Mouse (Mus musculus) neural tube, embryonic 12.5 days (tissue): ENCODE data around the gene Mcrip1. TPM values are rescaled to one million over a fixed set of nuclear protein-coding genes. Genes with fewer than 3 reads are reported as not detected.

ENCODE experiments used
- ATAC-seq: fragments of 200-750 bp; cut with Nextera tagmentation; 2 replicates; pipeline ENCODE4 v1.8.0; 2017; ENCODE audit warnings: low read depth, mild to moderate bottlenecking, moderate TSS enrichment, moderate library complexity; ENCODE audit not compliant: low FRiP score
- H3K27ac ChIP-seq: fragments of 300-500 bp; sonication (generic); 2 replicates; pipeline ENCODE4 v1.5.1; 2016
- H3K27me3 ChIP-seq: fragments of 300-500 bp; sonication (generic); replicated peaks from 2 replicates; pipeline ENCODE4 v1.6.1; 2016; ENCODE audit warnings: mild to moderate bottlenecking
- H3K36me3 ChIP-seq: fragments of 300-500 bp; sonication (generic); 2 replicates; pipeline ENCODE4 v1.6.1; 2016; ENCODE audit warnings: mild to moderate bottlenecking
- H3K4me1 ChIP-seq: fragments of 300-500 bp; sonication (generic); 2 replicates; pipeline ENCODE4 v1.6.1; 2016
- H3K4me2 ChIP-seq: fragments of 300-500 bp; sonication (generic); replicated peaks from 2 replicates; pipeline ENCODE4 v1.6.1; 2016; ENCODE audit warnings: mild to moderate bottlenecking
- H3K4me3 ChIP-seq: fragments of 300-500 bp; sonication (generic); 2 replicates; pipeline ENCODE4 v1.5.1; 2016
- H3K9ac ChIP-seq: fragments of 300-500 bp; sonication (generic); 2 replicates; pipeline ENCODE4 v1.6.1; 2016; ENCODE audit warnings: mild to moderate bottlenecking
- H3K9me3 ChIP-seq: fragments of 300-500 bp; sonication (generic); 2 replicates; pipeline ENCODE4 v1.6.1; 2016; ENCODE audit warnings: mild to moderate bottlenecking
- WGBS: fragments of 180-500 bp; shearing (Covaris S2); methylation state at CpG from one replicate; pipeline ENCODE4 v1.1.7; 2016; 5-methylcytosine and 5-hydroxymethylcytosine counted together
- polyA plus RNA-seq: library from polyadenylated mRNA; unstranded; fragments of >200 nt; fragmentation: Nextera tagmentation; extraction: Ambion mirVana; gene quantifications from 2 replicates; pipeline ENCODE4 v1.2.1, GENCODE M21; 2016

Mcrip1 gene
- polyA plus RNA-seq, 1 experiment from 2014 or later, result 234 TPM

DNA sequence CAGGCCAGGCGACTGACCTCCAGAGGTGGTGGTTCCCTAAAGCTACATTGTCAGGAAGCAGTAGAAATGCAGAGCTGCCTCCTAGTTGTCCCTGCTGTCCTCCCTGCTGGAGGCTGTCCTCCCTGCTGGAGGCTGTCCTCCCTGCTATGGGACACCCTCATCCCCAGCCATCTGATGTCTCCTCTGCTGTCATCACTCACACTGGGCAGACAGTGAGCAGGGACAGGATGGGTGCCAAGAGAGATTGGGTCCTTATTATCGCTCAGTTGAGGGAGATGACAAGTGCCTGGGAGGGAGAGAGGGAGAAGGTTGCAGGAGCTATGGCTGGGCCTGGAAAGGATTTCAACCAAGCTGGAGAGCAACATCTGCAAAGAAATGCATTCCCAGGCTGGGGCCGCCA, 14.4 kb downstream of the Mcrip1 start:
- WGBS, result 77% methylated on average over 3 of the region's 3 CpGs
- H3K9ac ChIP-seq, result no peak overlapping the region
- no peaks in the 10 kb centered on the region for H3K36me3 ChIP-seq
- no peak overlapping the region for H3K4me3 ChIP-seq
- H3K9me3 ChIP-seq, result no peaks in the 10 kb centered on the region
- no peak overlapping the region for H3K27ac ChIP-seq
- H3K4me1 ChIP-seq, result peaks cover 23% of the 10 kb centered on the region
- no peak overlapping the region for H3K4me2 ChIP-seq
- no peak for ATAC-seq
- H3K27me3 ChIP-seq, result peaks cover 55% of the 10 kb centered on the region

DNA sequence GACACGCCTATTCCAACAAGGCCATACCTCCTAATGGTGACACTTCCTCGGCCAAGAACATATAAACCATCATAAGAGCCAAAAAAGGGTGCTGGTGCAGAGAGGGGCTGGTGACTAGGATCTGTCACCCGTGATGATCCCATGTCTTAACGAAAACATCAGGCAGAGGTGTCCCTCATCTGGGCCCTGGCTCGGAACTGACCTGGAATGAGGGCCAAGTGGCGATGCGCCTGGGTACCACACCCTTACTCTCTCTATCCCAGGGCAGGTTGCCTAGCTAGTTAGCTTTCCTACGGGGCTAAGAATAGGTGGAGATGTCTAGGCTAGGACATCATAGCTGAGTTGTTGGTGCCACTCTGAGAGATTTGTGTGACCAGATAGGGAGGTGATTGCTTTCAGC, 15.4 kb downstream of the Mcrip1 start:
- H3K4me3 ChIP-seq, result no peak overlapping the region
- H3K9me3 ChIP-seq, result no peaks in the 10 kb centered on the region
- no peak overlapping the region for H3K4me2 ChIP-seq
- 82% methylated on average over 8 of the region's 8 CpGs for WGBS
- ATAC-seq, result no peak
- no peak overlapping the region for H3K27ac ChIP-seq
- no peak overlapping the region for H3K9ac ChIP-seq
- H3K27me3 ChIP-seq, result peaks cover 65% of the 10 kb centered on the region
- H3K4me1 ChIP-seq, result peaks cover 13% of the 10 kb centered on the region
- H3K36me3 ChIP-seq, result no peaks in the 10 kb centered on the region

DNA sequence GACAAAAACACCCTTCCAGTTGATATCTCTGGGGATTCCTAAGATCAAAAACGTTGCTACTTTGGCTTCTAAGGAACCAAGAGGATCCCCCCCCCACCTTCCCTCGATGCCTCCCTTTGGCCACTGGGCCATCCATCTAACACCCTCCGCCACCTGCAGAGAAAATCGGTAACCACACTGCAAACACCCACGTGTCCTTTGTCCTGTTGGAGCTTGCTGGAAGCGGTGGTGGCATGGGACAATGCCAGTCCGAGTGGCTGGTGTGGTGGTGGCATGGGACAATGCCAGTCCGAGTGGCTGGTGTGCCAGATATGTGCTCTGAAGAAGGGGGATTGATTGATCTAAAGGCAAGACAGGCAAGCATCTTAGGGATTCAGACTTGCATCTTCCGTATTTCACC, 17.9 kb downstream of the Mcrip1 start:
- no peak for ATAC-seq
- Histone ChIP-seq H3K36me3 (no peaks in the 10 kb centered on the region), H3K27me3 (peaks cover 83% of the 10 kb centered on the region), H3K4me3 (no peak overlapping the region), H3K27ac (no peak overlapping the region), H3K4me1 (peaks cover 11% of the 10 kb centered on the region), H3K9me3 (no peaks in the 10 kb centered on the region), H3K4me2 (no peak overlapping the region), H3K9ac (no peak overlapping the region)
- 34% methylated on average over 9 of the region's 9 CpGs for WGBS

GRCm38 (mm10) chr11:120530085-120530964, 19.2 kb downstream of the Mcrip1 start, which contains the start of gene Gcgr:
Gene Gcgr, plus strand, starts transcription at chr11:120530699.
- no peaks in the 10 kb centered on the region for H3K36me3 ChIP-seq
- H3K27ac ChIP-seq, result no peak within 1 kb of the TSS
- H3K4me1 ChIP-seq, result peaks cover 11% of the 10 kb centered on the region
- H3K4me3 ChIP-seq, result peak within 1 kb of the TSS; percentile 30
- H3K27me3 ChIP-seq, result peaks cover 79% of the 10 kb centered on the region
- H3K9me3 ChIP-seq, result no peaks in the 10 kb centered on the region
- ATAC-seq, result no peak
- peak within 1 kb of the TSS; percentile 50 for H3K9ac ChIP-seq
- 8% methylated on average over 59 of the region's 62 CpGs for WGBS
- peak within 1 kb of the TSS; percentile 70 for H3K4me2 ChIP-seq

GRCm38 (mm10) chr11:120528903-120529302, 20.6 kb downstream of the Mcrip1 start:
- H3K27ac ChIP-seq, result no peak overlapping the region
- no peak for ATAC-seq
- H3K9ac ChIP-seq, result no peak overlapping the region
- H3K27me3 ChIP-seq, result peaks cover 65% of the 10 kb centered on the region
- H3K36me3 ChIP-seq, result no peaks in the 10 kb centered on the region
- H3K4me2 ChIP-seq, result no peak overlapping the region
- H3K9me3 ChIP-seq, result no peaks in the 10 kb centered on the region
- WGBS, result 52% methylated on average over 4 of the region's 4 CpGs
- H3K4me1 ChIP-seq, result peaks cover 11% of the 10 kb centered on the region
- H3K4me3 ChIP-seq, result no peak overlapping the region

DNA sequence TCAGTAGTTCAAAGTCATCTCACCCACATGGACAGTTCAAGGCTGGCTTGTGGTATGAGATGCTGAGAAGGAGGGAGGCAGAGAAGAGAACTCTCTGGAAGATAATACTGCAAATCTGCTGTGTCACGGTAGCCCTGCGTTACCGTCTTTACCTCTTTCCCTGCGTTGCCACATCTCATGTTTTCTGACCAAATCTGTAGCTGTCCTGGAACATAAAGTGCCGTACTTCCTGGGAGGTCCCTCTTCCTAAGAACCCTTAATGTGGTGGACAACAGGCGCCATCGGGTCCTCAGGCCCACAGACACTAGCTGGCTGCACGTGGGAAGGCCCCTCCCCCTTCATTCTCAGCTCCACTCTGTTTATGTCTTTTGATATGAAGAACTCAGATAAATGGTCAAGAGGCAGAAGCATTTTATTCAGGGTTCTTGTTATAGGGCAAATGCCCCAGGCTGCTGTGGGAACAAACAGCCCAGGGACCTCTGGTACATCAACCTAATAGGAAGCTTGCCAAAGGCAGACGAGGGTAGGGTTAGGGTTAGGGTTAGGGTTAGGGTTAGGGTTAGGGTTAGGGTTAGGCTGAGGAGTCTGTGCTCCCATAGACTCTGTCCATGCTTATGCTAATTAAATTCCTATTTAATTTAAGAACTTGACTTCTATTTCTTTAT, 21.7 kb downstream of the Mcrip1 start:
- Histone ChIP-seq H3K4me2 (no peak overlapping the region), H3K27me3 (peaks cover 55% of the 10 kb centered on the region), H3K4me3 (no peak overlapping the region), H3K9ac (no peak overlapping the region), H3K27ac (no peak overlapping the region), H3K36me3 (no peaks in the 10 kb centered on the region), H3K4me1 (peaks cover 11% of the 10 kb centered on the region), H3K9me3 (no peaks in the 10 kb centered on the region)
- no peak for ATAC-seq
- 85% methylated on average over 9 of the region's 9 CpGs for WGBS

- H3K27me3 ChIP-seq, result peaks cover 36% of the 10 kb centered on the region
- H3K36me3 ChIP-seq, result no peaks in the 10 kb centered on the region
- no peaks in the 10 kb centered on the region for H3K9me3 ChIP-seq
- H3K4me2 ChIP-seq, result no peak overlapping the region
- H3K27ac ChIP-seq, result no peak overlapping the region
- no peak overlapping the region for H3K4me3 ChIP-seq
- peaks cover 11% of the 10 kb centered on the region for H3K4me1 ChIP-seq
- no peak overlapping the region for H3K9ac ChIP-seq
- WGBS, result 79% methylated on average over 2 of the region's 2 CpGs
- ATAC-seq, result no peak
Measured at GRCm38 (mm10) chr11:120525959-120526358, 23.6 kb downstream of the Mcrip1 start.

DNA sequence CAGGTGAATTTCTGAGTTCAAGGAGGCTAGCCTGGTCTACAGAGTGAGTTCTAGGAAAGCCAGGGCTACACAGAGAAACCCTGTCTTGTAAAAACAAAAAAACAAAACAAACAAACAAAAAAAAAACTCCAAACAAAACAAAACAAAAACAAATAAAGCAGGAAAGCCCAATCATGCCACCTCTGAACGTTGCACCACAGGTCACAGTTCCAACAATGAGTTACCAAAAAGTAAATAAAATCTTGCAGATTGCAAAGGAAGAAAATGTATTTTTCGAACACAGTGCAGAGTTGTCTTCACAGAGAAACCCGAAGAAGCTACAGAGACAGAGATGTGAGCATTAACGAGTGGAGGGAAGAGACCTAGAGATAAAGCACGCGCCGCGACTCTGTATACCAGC, 26.9 kb downstream of the Mcrip1 start:
- Histone ChIP-seq H3K4me2 (no peak overlapping the region), H3K9ac (no peak overlapping the region), H3K9me3 (no peaks in the 10 kb centered on the region), H3K27me3 (peaks cover 2% of the 10 kb centered on the region; the same call in 1 of the 2 replicates), H3K4me1 (peaks cover 2% of the 10 kb centered on the region; the same call in 1 of the 2 replicates), H3K36me3 (no peaks in the 10 kb centered on the region), H3K4me3 (no peak overlapping the region), H3K27ac (no peak overlapping the region)
- 88% methylated on average over 8 of the region's 8 CpGs for WGBS
- no peak for ATAC-seq

- ATAC-seq, result no peak
Measured at GRCm38 (mm10) chr11:120520967-120521540, 28.5 kb downstream of the Mcrip1 start.

GRCm38 (mm10) chr11:120520498-120520897, 29.0 kb downstream of the Mcrip1 start:
- no peaks in the 10 kb centered on the region for H3K9me3 ChIP-seq
- no peak for ATAC-seq

More at GRCm38 (mm10) chr11:120520967-120521540, 28.5 kb downstream of the Mcrip1 start:
- no peak overlapping the region for H3K27ac ChIP-seq
- no peaks in the 10 kb centered on the region for H3K9me3 ChIP-seq
- H3K4me1 ChIP-seq, result peaks cover 2% of the 10 kb centered on the region; the same call in 1 of the 2 replicates
- H3K36me3 ChIP-seq, result no peaks in the 10 kb centered on the region
- H3K4me3 ChIP-seq, result no peak overlapping the region
- H3K4me2 ChIP-seq, result no peak overlapping the region
- no peak overlapping the region for H3K9ac ChIP-seq
- 84% methylated on average over 5 of the region's 5 CpGs for WGBS
- H3K27me3 ChIP-seq, result no peaks in the 10 kb centered on the region

DNA sequence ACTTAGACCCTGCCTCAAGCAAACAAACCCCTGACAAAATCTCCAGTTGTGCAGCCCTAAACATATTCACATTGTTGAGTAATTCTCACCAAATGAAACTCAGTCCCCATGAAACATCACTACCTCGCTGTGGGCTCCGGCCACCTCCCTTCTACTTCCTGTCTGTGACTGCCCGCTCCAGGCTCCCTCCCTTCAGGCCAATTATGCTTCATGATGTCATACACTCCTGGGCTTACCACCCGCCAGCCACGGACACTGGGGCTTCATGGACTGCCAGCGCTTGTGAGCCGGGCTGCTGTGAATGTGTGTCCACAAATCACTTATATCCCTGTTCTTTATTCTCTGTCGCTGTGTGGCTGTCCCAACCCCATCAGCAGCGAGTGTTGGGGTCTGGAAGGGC, 29.8 kb downstream of the Mcrip1 start:
- no peak overlapping the region for H3K9ac ChIP-seq
- no peaks in the 10 kb centered on the region for H3K36me3 ChIP-seq
- H3K27me3 ChIP-seq, result no peaks in the 10 kb centered on the region
- no peak overlapping the region for H3K27ac ChIP-seq
- peaks cover 2% of the 10 kb centered on the region; the same call in 1 of the 2 replicates for H3K4me1 ChIP-seq
- WGBS, result 38% methylated on average over 9 of the region's 9 CpGs
- no peak overlapping the region for H3K4me3 ChIP-seq
- no peak overlapping the region for H3K4me2 ChIP-seq
- no peak for ATAC-seq
- H3K9me3 ChIP-seq, result no peaks in the 10 kb centered on the region

More at GRCm38 (mm10) chr11:120520498-120520897, 29.0 kb downstream of the Mcrip1 start:
- no peaks in the 10 kb centered on the region for H3K27me3 ChIP-seq
- peaks cover 2% of the 10 kb centered on the region; the same call in 1 of the 2 replicates for H3K4me1 ChIP-seq
- no peak overlapping the region for H3K27ac ChIP-seq
- H3K4me2 ChIP-seq, result no peak overlapping the region
- no peak overlapping the region for H3K9ac ChIP-seq
- WGBS, result 79% methylated on average over 9 of the region's 9 CpGs
- no peaks in the 10 kb centered on the region for H3K36me3 ChIP-seq
- no peak overlapping the region for H3K4me3 ChIP-seq

DNA sequence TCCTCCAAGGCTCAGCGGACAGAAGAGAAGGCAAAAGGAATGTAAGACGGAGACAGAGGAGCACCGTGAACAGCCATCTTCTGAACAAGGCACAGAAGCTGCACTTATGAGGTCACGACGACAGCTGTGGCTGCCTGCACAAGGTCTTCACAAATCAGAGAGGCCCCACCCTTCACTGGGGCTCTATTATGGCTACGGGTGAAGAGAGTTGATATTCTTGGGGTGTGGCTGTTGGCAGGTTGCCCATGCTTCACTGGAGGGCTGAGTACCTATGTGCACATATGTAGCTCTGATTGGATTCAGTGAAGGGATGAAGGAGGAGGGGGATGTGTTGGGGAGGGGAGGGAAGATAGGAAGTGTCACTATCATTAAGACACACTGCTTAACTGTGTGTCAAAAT, 31.0 kb downstream of the Mcrip1 start:
- 80% methylated on average over 6 of the region's 6 CpGs for WGBS
- Histone ChIP-seq H3K27ac (no peak overlapping the region), H3K27me3 (no peaks in the 10 kb centered on the region), H3K4me1 (peaks cover 2% of the 10 kb centered on the region; the same call in 1 of the 2 replicates), H3K36me3 (no peaks in the 10 kb centered on the region), H3K4me2 (no peak overlapping the region), H3K9ac (no peak overlapping the region), H3K9me3 (no peaks in the 10 kb centered on the region), H3K4me3 (no peak overlapping the region)
- no peak for ATAC-seq
